Mouse (Mus musculus) liver, adult 2 months (tissue): ENCODE results near the gene Arhgap28.

Experiments used
- CTCF ChIP-seq: fragments of 200-500 bp; IDR thresholded peaks from 2 replicates; pipeline ENCODE4 v1.5.1; 2011; ENCODE audit warnings: low read depth, low read length, control low read depth
- POLR2A ChIP-seq: fragments of 200-500 bp; IDR thresholded peaks from 2 replicates; pipeline ENCODE4 v1.6.1; 2011; ENCODE audit warnings: low read length, control low read depth; ENCODE audit not compliant: insufficient read depth; ENCODE audit errors: extremely low read depth

DNA sequence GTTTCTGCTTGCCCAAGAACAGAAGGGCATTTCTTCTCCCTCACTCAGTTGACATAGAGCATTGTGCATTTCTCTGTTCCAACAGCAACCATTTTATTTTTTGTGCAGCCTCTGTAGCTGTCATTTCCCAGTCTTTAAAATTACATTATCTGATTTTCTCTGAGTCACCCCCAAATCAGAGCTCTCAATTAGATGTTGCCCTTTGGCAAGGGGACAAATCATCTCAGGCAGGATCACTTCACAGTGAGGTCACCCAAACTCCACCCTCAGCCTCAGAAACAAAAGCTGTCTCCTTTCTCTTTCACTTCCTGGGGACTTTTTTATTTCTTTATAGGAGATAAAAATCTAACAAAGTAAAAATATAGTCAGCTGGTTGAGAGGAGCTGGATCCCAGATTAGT is 27.9 kb downstream of the Arhgap28 start:
- TF ChIP-seq CTCF (no peak), POLR2A (no peak)
